Mouse (Mus musculus) brown adipose tissue, adult 24 weeks (tissue): ENCODE measurements around the gene Gm10638. TPM values are rescaled to one million over a fixed set of nuclear protein-coding genes. Genes with fewer than 3 reads are reported as not detected.

Experiments used
- H3K27ac ChIP-seq: fragments of 200-500 bp; replicated peaks from 2 replicates; pipeline ENCODE4 v1.5.1; 2012; ENCODE audit warnings: low read depth, mild to moderate bottlenecking, low read length
- H3K4me1 ChIP-seq: fragments of 200-500 bp; 2 replicates; pipeline ENCODE4 v1.6.1; 2012; ENCODE audit warnings: low read length, mixed read lengths; ENCODE audit not compliant: control insufficient read depth, insufficient read depth, insufficient read length
- H3K4me3 ChIP-seq: fragments of 200-500 bp; 2 replicates; pipeline ENCODE4 v1.5.1; 2012; ENCODE audit warnings: low read depth, mild to moderate bottlenecking, low read length, moderate library complexity; ENCODE audit not compliant: insufficient read depth
- polyA plus RNA-seq: library from polyadenylated mRNA; stranded (reverse); fragments of >200 nt; gene quantifications from 2 replicates; pipeline ENCODE4 v1.2.4, GENCODE M21; 2012; ENCODE audit not compliant: missing spikeins, insufficient read depth, insufficient read length

Gm10638 gene
- polyA plus RNA-seq, 1 experiment, result 2.3 TPM

GRCm38 (mm10) chr8:86791542-86791941 is 46.0 kb downstream of the Gm10638 start:
- H3K27ac ChIP-seq, result no peak overlapping the region
- H3K4me3 ChIP-seq, result no peak overlapping the region
- peaks cover 17% of the 10 kb centered on the region for H3K4me1 ChIP-seq

GRCm38 (mm10) chr8:86794716-86795115 is 49.2 kb downstream of the Gm10638 start:
- H3K4me3 ChIP-seq, result no peak overlapping the region
- peaks cover 10% of the 10 kb centered on the region; the same call in 1 of the 2 replicates for H3K4me1 ChIP-seq
- H3K27ac ChIP-seq, result no peak overlapping the region

Other genes with a start within 250 kb of the Gm10638 start
- not detected in 2 replicates for gene Abcc12, start 165.0 kb upstream of the Gm10638 start, polyA plus RNA-seq
- gene Lonp2, start 121.7 kb upstream of the Gm10638 start, polyA plus RNA-seq, result 121 and 145 TPM in 2 replicates
- 12.1 and 14.6 TPM in 2 replicates for gene Siah1a, start 235 bp downstream of the Gm10638 start, polyA plus RNA-seq
- 6.3 and 7.4 TPM in 2 replicates for gene N4bp1, start 139.6 kb downstream of the Gm10638 start, polyA plus RNA-seq